Mouse (Mus musculus): ENCODE data around the gene Adgrg6. TPM values are rescaled to one million over a fixed set of nuclear protein-coding genes. Genes with fewer than 3 reads are reported as not detected.

Gene Adgrg6
- polyA plus RNA-seq, 1 experiment from 2014 or later: 1.1 TPM

GRCm38 (mm10) chr10:14482483-14482882, 63.0 kb downstream of the Adgrg6 start:
- H3K9ac ChIP-seq (ENCODE audit: low read length): no peak overlapping the region
- H3K9me3 ChIP-seq (ENCODE audit: control insufficient read depth, low read length): no peaks in the 10 kb centered on the region
- H3K4me1 ChIP-seq (ENCODE audit: control insufficient read depth, insufficient read depth, low read length): no peaks in the 10 kb centered on the region
- no peaks in the 10 kb centered on the region for H3K36me3 ChIP-seq (ENCODE audit: control insufficient read depth, insufficient read depth, low read length)
- ATAC-seq (ENCODE audit: insufficient number of reproducible peaks, low FRiP score, low TSS enrichment, low read depth) (no peak), DNase-seq (ENCODE audit: low spot score) (no peak)
- H3K4me3 ChIP-seq (ENCODE audit: low read depth, low read length): no peak overlapping the region
- H3K27me3 ChIP-seq (ENCODE audit: control insufficient read depth, insufficient read depth, low read length): no peaks in the 10 kb centered on the region
- no peak overlapping the region for H3K4me2 ChIP-seq (ENCODE audit: low read depth, severe bottlenecking)
- 52% methylated on average over 5 of the region's 5 CpGs for WGBS
- no peak overlapping the region for H3K27ac ChIP-seq (replicated peaks; ENCODE audit: low read depth, low read length)

- no peak for ATAC-seq (ENCODE audit: insufficient number of reproducible peaks, low FRiP score, low TSS enrichment, low read depth)
- 56% methylated on average over 5 of the region's 5 CpGs for WGBS
Measured at GRCm38 (mm10) chr10:14480928-14481327, 64.5 kb downstream of the Adgrg6 start.

GRCm38 (mm10) chr10:14476393-14476792, 69.1 kb downstream of the Adgrg6 start:
- H3K4me1 ChIP-seq (ENCODE audit: control insufficient read depth, insufficient read depth, low read length): no peaks in the 10 kb centered on the region
- H3K36me3 ChIP-seq (ENCODE audit: control insufficient read depth, insufficient read depth, low read length): no peaks in the 10 kb centered on the region
- WGBS: 80% methylated on average over 1 of the region's 1 CpGs
- no peak overlapping the region for H3K27ac ChIP-seq (replicated peaks; ENCODE audit: low read depth, low read length)
- H3K9ac ChIP-seq (ENCODE audit: low read length): no peak overlapping the region
- no peak overlapping the region for H3K4me2 ChIP-seq (ENCODE audit: low read depth, severe bottlenecking)
- H3K9me3 ChIP-seq (ENCODE audit: control insufficient read depth, low read length): no peaks in the 10 kb centered on the region
- no peak for DNase-seq (ENCODE audit: low spot score)
- no peak for ATAC-seq (ENCODE audit: insufficient number of reproducible peaks, low FRiP score, low TSS enrichment, low read depth)
- H3K4me3 ChIP-seq (ENCODE audit: low read depth, low read length): no peak overlapping the region
- no peaks in the 10 kb centered on the region for H3K27me3 ChIP-seq (ENCODE audit: control insufficient read depth, insufficient read depth, low read length)

More at GRCm38 (mm10) chr10:14480928-14481327, 64.5 kb downstream of the Adgrg6 start:
- H3K9me3 ChIP-seq (ENCODE audit: control insufficient read depth, low read length): no peaks in the 10 kb centered on the region
- H3K4me1 ChIP-seq (ENCODE audit: control insufficient read depth, insufficient read depth, low read length): no peaks in the 10 kb centered on the region
- H3K36me3 ChIP-seq (ENCODE audit: control insufficient read depth, insufficient read depth, low read length): no peaks in the 10 kb centered on the region
- H3K4me3 ChIP-seq (ENCODE audit: low read depth, low read length): no peak overlapping the region
- no peaks in the 10 kb centered on the region for H3K27me3 ChIP-seq (ENCODE audit: control insufficient read depth, insufficient read depth, low read length)
- DNase-seq (ENCODE audit: low spot score): no peak
- no peak overlapping the region for H3K4me2 ChIP-seq (ENCODE audit: low read depth, severe bottlenecking)
- H3K27ac ChIP-seq (replicated peaks; ENCODE audit: low read depth, low read length): no peak overlapping the region
- no peak overlapping the region for H3K9ac ChIP-seq (ENCODE audit: low read length)

- Histone ChIP-seq H3K27me3 (ENCODE audit: control insufficient read depth, insufficient read depth, low read length) (no peaks in the 10 kb centered on the region), H3K9ac (ENCODE audit: low read length) (no peak overlapping the region), H3K4me2 (ENCODE audit: low read depth, severe bottlenecking) (no peak overlapping the region), H3K27ac (replicated peaks; ENCODE audit: low read depth, low read length) (no peak overlapping the region), H3K4me3 (ENCODE audit: low read depth, low read length) (no peak overlapping the region), H3K36me3 (ENCODE audit: control insufficient read depth, insufficient read depth, low read length) (no peaks in the 10 kb centered on the region), H3K4me1 (ENCODE audit: control insufficient read depth, insufficient read depth, low read length) (no peaks in the 10 kb centered on the region), H3K9me3 (ENCODE audit: control insufficient read depth, low read length) (no peaks in the 10 kb centered on the region)
- ATAC-seq (ENCODE audit: insufficient number of reproducible peaks, low FRiP score, low TSS enrichment, low read depth) (no peak), DNase-seq (ENCODE audit: low spot score) (no peak)
- WGBS: 85% methylated on average over 2 of the region's 2 CpGs
Measured at GRCm38 (mm10) chr10:14475641-14476040, 69.8 kb downstream of the Adgrg6 start.

- ATAC-seq (ENCODE audit: insufficient number of reproducible peaks, low FRiP score, low TSS enrichment, low read depth): no peak
- WGBS: 84% methylated on average over 8 of the region's 8 CpGs
- no peak for DNase-seq (ENCODE audit: low spot score)
- Histone ChIP-seq H3K36me3 (ENCODE audit: control insufficient read depth, insufficient read depth, low read length) (no peaks in the 10 kb centered on the region), H3K27me3 (ENCODE audit: control insufficient read depth, insufficient read depth, low read length) (no peaks in the 10 kb centered on the region), H3K4me2 (ENCODE audit: low read depth, severe bottlenecking) (no peak overlapping the region), H3K27ac (replicated peaks; ENCODE audit: low read depth, low read length) (no peak overlapping the region), H3K9ac (ENCODE audit: low read length) (no peak overlapping the region), H3K4me3 (ENCODE audit: low read depth, low read length) (no peak overlapping the region), H3K9me3 (ENCODE audit: control insufficient read depth, low read length) (no peaks in the 10 kb centered on the region), H3K4me1 (ENCODE audit: control insufficient read depth, insufficient read depth, low read length) (no peaks in the 10 kb centered on the region)
Measured at GRCm38 (mm10) chr10:14474541-14475305, 70.7 kb downstream of the Adgrg6 start.

GRCm38 (mm10) chr10:14471039-14471550, 74.4 kb downstream of the Adgrg6 start:
- no peaks in the 10 kb centered on the region for H3K9me3 ChIP-seq (ENCODE audit: control insufficient read depth, low read length)
- no peak overlapping the region for H3K9ac ChIP-seq (ENCODE audit: low read length)
- H3K27me3 ChIP-seq (ENCODE audit: control insufficient read depth, insufficient read depth, low read length): no peaks in the 10 kb centered on the region
- no peak overlapping the region for H3K4me3 ChIP-seq (ENCODE audit: low read depth, low read length)
- H3K4me1 ChIP-seq (ENCODE audit: control insufficient read depth, insufficient read depth, low read length): no peaks in the 10 kb centered on the region
- H3K27ac ChIP-seq (replicated peaks; ENCODE audit: low read depth, low read length): no peak overlapping the region
- ATAC-seq (ENCODE audit: insufficient number of reproducible peaks, low FRiP score, low TSS enrichment, low read depth): no peak
- no peak for DNase-seq (ENCODE audit: low spot score)
- no peaks in the 10 kb centered on the region for H3K36me3 ChIP-seq (ENCODE audit: control insufficient read depth, insufficient read depth, low read length)
- no peak overlapping the region for H3K4me2 ChIP-seq (ENCODE audit: low read depth, severe bottlenecking)
- WGBS: 79% methylated on average over 5 of the region's 5 CpGs

- H3K9ac ChIP-seq (ENCODE audit: low read length): no peak overlapping the region
- H3K36me3 ChIP-seq (ENCODE audit: control insufficient read depth, insufficient read depth, low read length): no peaks in the 10 kb centered on the region
- H3K4me2 ChIP-seq (ENCODE audit: low read depth, severe bottlenecking): no peak overlapping the region
- H3K27me3 ChIP-seq (ENCODE audit: control insufficient read depth, insufficient read depth, low read length): no peaks in the 10 kb centered on the region
- DNase-seq (ENCODE audit: low spot score) (no peak), ATAC-seq (ENCODE audit: insufficient number of reproducible peaks, low FRiP score, low TSS enrichment, low read depth) (no peak)
- H3K4me1 ChIP-seq (ENCODE audit: control insufficient read depth, insufficient read depth, low read length): no peaks in the 10 kb centered on the region
- H3K4me3 ChIP-seq (ENCODE audit: low read depth, low read length): no peak overlapping the region
- H3K27ac ChIP-seq (replicated peaks; ENCODE audit: low read depth, low read length): no peak overlapping the region
- 83% methylated on average over 10 of the region's 10 CpGs for WGBS
- no peaks in the 10 kb centered on the region for H3K9me3 ChIP-seq (ENCODE audit: control insufficient read depth, low read length)
Measured at GRCm38 (mm10) chr10:14468623-14469022, 76.8 kb downstream of the Adgrg6 start.

GRCm38 (mm10) chr10:14463796-14464511, 81.5 kb downstream of the Adgrg6 start:
- WGBS: 50% methylated on average over 4 of the region's 4 CpGs
- ATAC-seq (ENCODE audit: insufficient number of reproducible peaks, low FRiP score, low TSS enrichment, low read depth): peak; percentile 31; the same call in 1 of the 2 replicates
- Histone ChIP-seq H3K27me3 (ENCODE audit: control insufficient read depth, insufficient read depth, low read length) (no peaks in the 10 kb centered on the region), H3K4me1 (ENCODE audit: control insufficient read depth, insufficient read depth, low read length) (no peaks in the 10 kb centered on the region), H3K27ac (replicated peaks; ENCODE audit: low read depth, low read length) (no peak overlapping the region), H3K4me2 (ENCODE audit: low read depth, severe bottlenecking) (no peak overlapping the region), H3K4me3 (ENCODE audit: low read depth, low read length) (no peak overlapping the region), H3K36me3 (ENCODE audit: control insufficient read depth, insufficient read depth, low read length) (no peaks in the 10 kb centered on the region), H3K9ac (ENCODE audit: low read length) (no peak overlapping the region), H3K9me3 (ENCODE audit: control insufficient read depth, low read length) (no peaks in the 10 kb centered on the region)
- no peak for DNase-seq (ENCODE audit: low spot score)

Data from limb, embryonic 11.5 days (tissue).